Mouse (Mus musculus) cortical plate, adult 2 months (tissue): ENCODE measurements at regions not wholly inside any gene's neighbourhood (a gene's known extent, or its start where the extent isn't known, plus 50 kb on each side); places are given as distances from the start of the nearest gene placed in this dataset.
"Not testable (repeated sequence)": the region's sequence is repeated elsewhere in the genome, so short reads cannot be mapped to it uniquely, and the experiment has no call there.

Experiments
- H3K27ac ChIP-seq: fragments of 200-500 bp; 2 replicates; pipeline ENCODE4 v1.5.1; 2012; ENCODE audit warnings: low read length, control low read depth, inconsistent platforms; ENCODE audit not compliant: insufficient read depth
- H3K4me1 ChIP-seq: fragments of 200-500 bp; 2 replicates; pipeline ENCODE4 v1.6.1; 2011; ENCODE audit warnings: low read length; ENCODE audit not compliant: control insufficient read depth, insufficient read depth
- H3K4me3 ChIP-seq: fragments of 200-500 bp; 2 replicates; pipeline ENCODE4 v1.5.1; 2011; ENCODE audit warnings: mild to moderate bottlenecking, low read length, control low read depth; ENCODE audit not compliant: insufficient read depth
- CTCF ChIP-seq: fragments of 200-500 bp; IDR thresholded peaks from 2 replicates; pipeline ENCODE4 v1.5.1; 2011; ENCODE audit warnings: mild to moderate bottlenecking, control low read depth, low read length; ENCODE audit not compliant: insufficient read depth; ENCODE audit errors: extremely low read depth
- POLR2A ChIP-seq: fragments of 200-500 bp; IDR thresholded peaks from 2 replicates; pipeline ENCODE4 v1.6.1; 2011; ENCODE audit warnings: mild to moderate bottlenecking, low read length, control low read depth; ENCODE audit not compliant: insufficient read depth; ENCODE audit errors: extremely low read depth

DNA sequence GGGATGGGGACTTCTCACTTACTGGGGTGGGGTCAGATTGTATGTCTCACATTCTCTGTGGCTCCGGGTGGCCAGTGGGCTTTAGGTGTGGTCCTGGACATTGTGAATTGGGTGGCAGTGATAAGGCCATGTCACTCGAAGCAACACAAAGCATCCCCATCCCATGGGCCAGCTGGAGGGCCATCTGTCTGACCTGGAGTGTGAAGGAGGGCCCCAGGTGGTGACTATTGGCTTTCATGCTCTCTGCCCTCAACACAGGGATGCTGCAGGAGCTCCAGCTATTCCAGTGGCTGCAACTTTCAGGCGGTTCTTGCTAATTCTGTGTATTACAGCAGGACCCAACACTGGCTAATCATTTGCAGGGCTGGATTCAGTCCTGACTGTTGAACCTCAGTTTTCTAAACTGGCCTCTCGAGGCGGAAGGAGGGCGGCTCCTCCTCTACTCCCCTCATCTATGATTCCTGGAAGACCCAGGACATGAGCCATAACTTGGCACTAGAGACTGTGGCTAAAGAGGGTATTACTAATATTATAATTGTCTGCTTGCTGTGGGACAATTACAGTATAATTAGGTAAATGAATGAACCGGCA is 64.1 kb downstream of the 9530068E07Rik start:
- H3K4me3 ChIP-seq: no peak overlapping the region
- H3K4me1 ChIP-seq: no peaks in the 10 kb centered on the region
- TF ChIP-seq CTCF (no peak), POLR2A (no peak)
- no peak overlapping the region for H3K27ac ChIP-seq

GRCm38 (mm10) chr11:52471128-52471527 is 74.9 kb downstream of the 9530068E07Rik start:
- not testable (repeated sequence) for H3K4me1 ChIP-seq, H3K4me3 ChIP-seq, H3K27ac ChIP-seq

- H3K4me1 ChIP-seq, H3K4me3 ChIP-seq, H3K27ac ChIP-seq: not testable (repeated sequence)
These were observed 83.9 kb downstream of the 9530068E07Rik start for GRCm38 (mm10) chr11:52480111-52480510.

DNA sequence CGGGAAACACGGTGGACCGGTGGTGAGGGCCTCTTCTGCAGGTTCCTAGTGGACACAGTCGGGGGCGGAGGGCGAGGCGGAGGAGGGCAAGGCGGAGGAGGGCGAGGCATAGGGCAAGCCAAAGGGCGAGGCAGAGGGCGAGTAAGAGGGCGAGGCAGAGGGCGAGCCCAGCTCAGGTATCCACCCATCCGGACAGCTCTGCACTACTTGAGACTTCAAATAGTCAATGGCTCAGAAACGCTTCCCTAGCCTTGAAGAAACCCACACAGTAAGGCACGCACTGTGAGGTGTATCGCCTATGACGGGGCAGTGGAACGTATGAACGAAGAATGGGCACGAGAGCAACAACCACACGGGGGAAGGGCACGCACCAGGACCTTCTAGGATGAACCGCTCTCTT is 84.5 kb downstream of the 9530068E07Rik start:
- not testable (repeated sequence) for H3K27ac ChIP-seq, H3K4me1 ChIP-seq, H3K4me3 ChIP-seq

DNA sequence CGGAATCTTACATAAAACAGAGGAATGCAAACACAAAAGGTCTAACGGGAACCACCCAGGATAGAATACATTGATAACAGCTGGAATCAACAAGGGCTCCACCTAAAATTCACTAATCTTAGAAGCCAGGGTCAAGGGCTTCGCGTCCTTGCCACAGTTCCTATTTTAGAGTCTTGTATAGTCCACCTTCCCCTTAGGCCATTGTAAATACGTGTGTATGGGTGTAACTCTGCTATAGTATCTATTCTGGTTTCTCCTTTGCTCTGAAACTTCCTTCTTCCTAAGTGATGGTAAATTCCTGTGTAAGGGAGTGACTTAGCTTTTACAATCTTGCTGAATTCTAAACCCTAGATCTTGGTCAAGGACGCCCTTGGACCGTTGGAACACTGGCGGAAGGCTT is 87.3 kb downstream of the 9530068E07Rik start:
- H3K4me1 ChIP-seq, H3K4me3 ChIP-seq, H3K27ac ChIP-seq: not testable (repeated sequence)

GRCm38 (mm10) chr11:52488538-52488937 is 92.3 kb downstream of the 9530068E07Rik start:
- H3K4me1 ChIP-seq, H3K4me3 ChIP-seq, H3K27ac ChIP-seq: not testable (repeated sequence)

GRCm38 (mm10) chr11:52493336-52493735 is 97.1 kb downstream of the 9530068E07Rik start:
- no peak overlapping the region for H3K27ac ChIP-seq
- TF ChIP-seq CTCF: no peak
- no peak for TF ChIP-seq POLR2A
- H3K4me3 ChIP-seq: no peak overlapping the region
- no peaks in the 10 kb centered on the region for H3K4me1 ChIP-seq

GRCm38 (mm10) chr11:52496908-52497307 is 100.7 kb downstream of the 9530068E07Rik start:
- H3K4me3 ChIP-seq: no peak overlapping the region
- H3K27ac ChIP-seq: no peak overlapping the region
- TF ChIP-seq POLR2A: no peak
- no peaks in the 10 kb centered on the region for H3K4me1 ChIP-seq

- H3K4me3 ChIP-seq: no peak overlapping the region
- no peak for TF ChIP-seq POLR2A
- no peak for TF ChIP-seq CTCF
- H3K27ac ChIP-seq: no peak overlapping the region
- no peaks in the 10 kb centered on the region for H3K4me1 ChIP-seq
These were observed 106.6 kb downstream of the 9530068E07Rik start for GRCm38 (mm10) chr11:52502759-52503365.

GRCm38 (mm10) chr11:52511831-52512297 is 115.6 kb downstream of the 9530068E07Rik start:
- Histone ChIP-seq H3K27ac (no peak overlapping the region), H3K4me3 (no peak overlapping the region), H3K4me1 (no peaks in the 10 kb centered on the region)
- TF ChIP-seq POLR2A: no peak

- no peak overlapping the region for H3K4me3 ChIP-seq
- no peaks in the 10 kb centered on the region for H3K4me1 ChIP-seq
- no peak overlapping the region for H3K27ac ChIP-seq
- TF ChIP-seq POLR2A: no peak
- TF ChIP-seq CTCF: peak; percentile 24; the same call in 1 of the 2 replicates
These were observed 121.1 kb downstream of the 9530068E07Rik start for GRCm38 (mm10) chr11:52517330-52517729.
